Mouse (Mus musculus) limb, embryonic 14.5 days (tissue): ENCODE measurements around the gene Cct5. TPM values are rescaled to one million over a fixed set of nuclear protein-coding genes. Genes with fewer than 3 reads are reported as not detected.

Experiments
- ATAC-seq: fragments of 200-750 bp; cut with Nextera tagmentation; 2 replicates; pipeline ENCODE4 v1.8.0; 2017; ENCODE audit warnings: low read depth, moderate number of reproducible peaks, moderate TSS enrichment; ENCODE audit not compliant: low FRiP score
- DNase-seq: peaks from one replicate; pipeline ENCODE4 v3.0.0-alpha.2; 2015; ENCODE audit warnings: low spot score
- H3K27ac ChIP-seq: fragments of 300-500 bp; sonication (generic); replicated peaks from 2 replicates; pipeline ENCODE4 v1.5.1; 2014; ENCODE audit warnings: low read depth, mild to moderate bottlenecking, low read length, moderate library complexity, mixed read lengths
- H3K27me3 ChIP-seq: fragments of 300-500 bp; sonication (generic); 2 replicates; pipeline ENCODE4 v1.6.1; 2014; ENCODE audit warnings: low read length, mixed read lengths; ENCODE audit not compliant: control insufficient read depth, insufficient read depth
- H3K36me3 ChIP-seq: fragments of 300-500 bp; sonication (generic); 2 replicates; pipeline ENCODE4 v1.6.1; 2014; ENCODE audit warnings: mild to moderate bottlenecking, low read length, moderate library complexity, mixed read lengths; ENCODE audit not compliant: control insufficient read depth, insufficient read depth
- H3K4me1 ChIP-seq: fragments of 300-500 bp; sonication (generic); 2 replicates; pipeline ENCODE4 v1.6.1; 2014; ENCODE audit warnings: antibody characterized with exemption, low read length, mixed read lengths; ENCODE audit not compliant: control insufficient read depth, insufficient read depth
- H3K4me2 ChIP-seq: fragments of 300-500 bp; sonication (generic); replicated peaks from 2 replicates; pipeline ENCODE4 v1.6.1; 2014; ENCODE audit warnings: low read depth, mild to moderate bottlenecking, low read length, moderate library complexity; ENCODE audit not compliant: severe bottlenecking
- H3K4me3 ChIP-seq: fragments of 300-500 bp; sonication (generic); replicated peaks from 2 replicates; pipeline ENCODE4 v1.5.1; 2014; ENCODE audit warnings: low read length
- H3K9ac ChIP-seq: fragments of 300-500 bp; sonication (generic); 2 replicates; pipeline ENCODE4 v1.6.1; 2014; ENCODE audit warnings: mild to moderate bottlenecking, low read depth, low read length, moderate library complexity; ENCODE audit not compliant: severe bottlenecking
- H3K9me3 ChIP-seq: fragments of 300-500 bp; sonication (generic); 2 replicates; pipeline ENCODE4 v1.6.1; 2016; ENCODE audit warnings: low read length; ENCODE audit not compliant: control insufficient read depth
- POLR2A ChIP-seq: fragments of 200-500 bp; IDR thresholded peaks from 2 replicates; pipeline ENCODE4 v1.8.0; 2012; ENCODE audit warnings: inconsistent platforms, mild to moderate bottlenecking, moderate library complexity, borderline replicate concordance; ENCODE audit not compliant: insufficient read depth, insufficient read length; ENCODE audit errors: extremely low read depth
- WGBS: fragments of 180-500 bp; shearing (Covaris S2); extraction: QIAGEN DNeasy Blood & Tissue Kit; methylation state at CpG from one replicate; pipeline ENCODE4 v1.1.7; 2014; 5-methylcytosine and 5-hydroxymethylcytosine counted together
- polyA plus RNA-seq, 2 experiments: library from polyadenylated mRNA; depleted of rRNA in 1 of 2; stranded (reverse) in 1 of 2; unstranded in 1 of 2; fragments of >200 nt; fragmentation: Nextera tagmentation in 1 of 2; extraction: Ambion mirVana in 1 of 2; gene quantifications; 2 replicates each; pipeline versions ENCODE4 v1.2.1 to v1.2.3; 2012 to 2014

Gene Cct5
- polyA plus RNA-seq, 2 experiments, result 328 to 505 TPM

DNA sequence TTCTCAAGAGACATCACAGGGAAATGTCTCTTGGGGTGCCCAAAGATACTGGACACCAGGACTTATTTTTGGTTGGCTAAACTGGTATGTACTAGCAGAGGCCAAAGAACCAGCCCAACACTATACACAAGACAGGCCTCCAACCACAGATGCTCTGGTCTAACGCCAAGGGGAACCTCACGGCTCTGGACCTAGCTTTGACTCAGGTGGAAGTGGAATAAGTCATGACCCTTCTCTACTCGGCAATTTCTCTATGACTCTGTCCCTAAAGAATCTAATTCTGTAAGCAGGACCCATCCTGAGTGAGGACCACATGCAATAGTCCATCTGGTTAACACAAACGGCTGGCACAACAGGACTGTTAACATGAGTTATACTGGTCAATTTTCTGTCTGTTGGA lies 1.8 kb downstream of the Cct5 start:
- no peak for ATAC-seq
- no peak overlapping the region for H3K27ac ChIP-seq
- peaks cover 17% of the 10 kb centered on the region for H3K4me1 ChIP-seq
- DNase-seq, result no peak
- H3K36me3 ChIP-seq, result peaks cover 34% of the 10 kb centered on the region
- H3K4me2 ChIP-seq, result peak overlapping the region; percentile 89
- no peaks in the 10 kb centered on the region for H3K9me3 ChIP-seq
- peak overlapping the region; percentile 87 for H3K4me3 ChIP-seq
- no peaks in the 10 kb centered on the region for H3K27me3 ChIP-seq
- no peak for TF ChIP-seq POLR2A
- WGBS, result 66% methylated on average over 4 of the region's 4 CpGs
- no peak overlapping the region for H3K9ac ChIP-seq

GRCm38 (mm10) chr15:31595651-31596050 lies 6.0 kb downstream of the Cct5 start:
- Histone ChIP-seq H3K27ac (no peak overlapping the region), H3K9me3 (no peaks in the 10 kb centered on the region), H3K4me3 (no peak overlapping the region), H3K36me3 (peaks cover 76% of the 10 kb centered on the region), H3K4me2 (no peak overlapping the region), H3K27me3 (no peaks in the 10 kb centered on the region), H3K9ac (no peak overlapping the region), H3K4me1 (peaks cover 11% of the 10 kb centered on the region)
- no peak for ATAC-seq
- no peak for DNase-seq
- TF ChIP-seq POLR2A, result no peak
- 90% methylated on average over 7 of the region's 7 CpGs for WGBS

DNA sequence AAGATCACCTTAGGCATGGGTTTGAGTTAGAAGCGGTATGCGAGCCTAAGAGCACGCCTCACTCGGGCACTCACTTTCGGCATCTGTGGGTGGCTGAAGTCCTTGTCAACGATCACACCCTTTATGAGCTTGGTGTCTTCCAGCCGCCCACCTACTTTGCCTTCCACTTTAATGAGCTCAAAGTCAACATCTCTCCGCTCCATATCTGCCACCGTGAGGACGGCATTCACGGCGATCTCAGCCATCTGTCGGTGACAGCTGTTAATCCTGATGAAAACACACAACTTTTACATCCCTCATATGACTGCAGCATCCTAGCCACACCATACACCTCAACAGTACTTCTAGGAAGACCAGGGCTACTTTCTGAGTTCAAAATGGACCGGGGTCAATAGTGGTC lies 7.3 kb downstream of the Cct5 start:
- ATAC-seq (no peak), DNase-seq (no peak)
- no peak for TF ChIP-seq POLR2A
- H3K27me3 ChIP-seq, result no peaks in the 10 kb centered on the region
- H3K9ac ChIP-seq, result no peak overlapping the region
- no peaks in the 10 kb centered on the region for H3K9me3 ChIP-seq
- peaks cover 90% of the 10 kb centered on the region for H3K36me3 ChIP-seq
- no peak overlapping the region for H3K4me3 ChIP-seq
- peaks cover 5% of the 10 kb centered on the region for H3K4me1 ChIP-seq
- no peak overlapping the region for H3K27ac ChIP-seq
- 95% methylated on average over 14 of the region's 14 CpGs for WGBS
- H3K4me2 ChIP-seq, result no peak overlapping the region

DNA sequence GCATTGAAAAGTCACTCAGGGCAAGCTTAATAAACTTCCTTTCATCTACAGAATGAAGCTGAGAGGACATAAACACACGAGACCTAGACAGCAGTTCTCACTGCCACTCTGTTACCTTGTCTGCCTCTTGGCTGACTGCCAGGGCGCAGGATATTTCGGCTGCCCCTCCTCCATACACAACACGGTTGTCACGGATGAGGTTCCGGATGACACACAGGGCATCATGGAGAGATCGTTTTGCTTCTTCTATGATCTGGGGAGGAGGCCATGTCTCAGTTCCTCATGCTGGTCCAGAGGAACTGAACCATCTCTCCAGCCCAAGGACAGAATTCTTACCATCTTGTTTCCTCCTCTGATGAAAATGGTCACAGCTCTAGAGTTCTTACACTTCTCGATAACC lies 9.1 kb downstream of the Cct5 start:
- peaks cover 3% of the 10 kb centered on the region for H3K4me1 ChIP-seq
- H3K4me3 ChIP-seq, result no peak overlapping the region
- WGBS, result 90% methylated on average over 8 of the region's 8 CpGs
- ATAC-seq, result no peak
- DNase-seq, result no peak
- no peaks in the 10 kb centered on the region for H3K9me3 ChIP-seq
- TF ChIP-seq POLR2A, result no peak
- H3K9ac ChIP-seq, result no peak overlapping the region
- no peak overlapping the region for H3K27ac ChIP-seq
- H3K27me3 ChIP-seq, result no peaks in the 10 kb centered on the region
- H3K4me2 ChIP-seq, result no peak overlapping the region
- H3K36me3 ChIP-seq, result peaks cover 86% of the 10 kb centered on the region

GRCm38 (mm10) chr15:31590176-31590575 lies 11.4 kb downstream of the Cct5 start:
- no peak overlapping the region for H3K27ac ChIP-seq
- H3K4me2 ChIP-seq, result no peak overlapping the region
- no peak for DNase-seq
- no peaks in the 10 kb centered on the region for H3K9me3 ChIP-seq
- peaks cover 3% of the 10 kb centered on the region; the same call in 1 of the 2 replicates for H3K4me1 ChIP-seq
- H3K27me3 ChIP-seq, result no peaks in the 10 kb centered on the region
- no peak for ATAC-seq
- TF ChIP-seq POLR2A, result no peak
- H3K36me3 ChIP-seq, result peaks cover 62% of the 10 kb centered on the region
- H3K9ac ChIP-seq, result no peak overlapping the region
- WGBS, result 90% methylated on average over 5 of the region's 5 CpGs
- no peak overlapping the region for H3K4me3 ChIP-seq
